Mouse (Mus musculus): ENCODE results near the gene Abca8a. TPM values are rescaled to one million over a fixed set of nuclear protein-coding genes. Genes with fewer than 3 reads are reported as not detected.

Abca8a gene
- polyA plus RNA-seq, 1 experiment from 2014 or later, result 2.5 TPM

- 62% methylated on average over 2 of the region's 2 CpGs for WGBS
- Histone ChIP-seq H3K27me3 (ENCODE audit: control insufficient read depth, insufficient read depth, low read length) (no peaks in the 10 kb centered on the region), H3K36me3 (ENCODE audit: control insufficient read depth, insufficient read depth, low read length) (no peaks in the 10 kb centered on the region), H3K4me2 (ENCODE audit: low read length) (no peak overlapping the region), H3K9me3 (ENCODE audit: control insufficient read depth, low read length) (no peaks in the 10 kb centered on the region), H3K4me3 (ENCODE audit: control insufficient read depth in 1 of 2, insufficient read depth in 1 of 2, low read depth in 1 of 2, low read length in 2 of 2) (no peak overlapping the region), H3K4me1 (ENCODE audit: control insufficient read depth in 2 of 2, insufficient read depth in 2 of 2, low read length in 2 of 2) (no peaks in the 10 kb centered on the region), H3K9ac (ENCODE audit: low read length) (no peak overlapping the region), H3K27ac (replicated peaks in 1 of 2; ENCODE audit: control insufficient read depth in 1 of 2, insufficient read depth in 1 of 2, low read depth in 2 of 2, low read length in 2 of 2) (no peak overlapping the region)
- no peak for ATAC-seq (ENCODE audit: insufficient number of reproducible peaks, insufficient read depth, low FRiP score, low read depth)
These were observed 84.8 kb downstream of the Abca8a start for GRCm38 (mm10) chr11:110010836-110011546.

- no peaks in the 10 kb centered on the region for H3K27me3 ChIP-seq (ENCODE audit: control insufficient read depth, insufficient read depth, low read length)
- peak within 1 kb of the TSS; percentile 62 for H3K9ac ChIP-seq (ENCODE audit: low read length)
- H3K9me3 ChIP-seq (ENCODE audit: control insufficient read depth, low read length), result no peaks in the 10 kb centered on the region
- no peaks in the 10 kb centered on the region for H3K36me3 ChIP-seq (ENCODE audit: control insufficient read depth, insufficient read depth, low read length)
- peak; percentile 92 for ATAC-seq (ENCODE audit: insufficient number of reproducible peaks, insufficient read depth, low FRiP score, low read depth)
- H3K4me1 ChIP-seq (ENCODE audit: control insufficient read depth in 2 of 2, insufficient read depth in 2 of 2, low read length in 2 of 2), result peaks cover 2 to 6% of the 10 kb centered on the region in 2 experiments; a peak in 3 of 4 replicates
- peak within 1 kb of the TSS; percentile 10 to 35; a peak in 3 of 4 replicates for H3K27ac ChIP-seq (replicated peaks in 1 of 2; ENCODE audit: control insufficient read depth in 1 of 2, insufficient read depth in 1 of 2, low read depth in 2 of 2, low read length in 2 of 2)
- WGBS, result 0% methylated on average over 15 of the region's 15 CpGs
- H3K4me3 ChIP-seq (ENCODE audit: control insufficient read depth in 1 of 2, insufficient read depth in 1 of 2, low read depth in 1 of 2, low read length in 2 of 2), result peak within 1 kb of the TSS; percentile 44 to 48
- peak within 1 kb of the TSS; percentile 81 for H3K4me2 ChIP-seq (ENCODE audit: low read length)
These were observed 100.2 kb downstream of the Abca8a start, which contains the start of gene Abca8b for GRCm38 (mm10) chr11:109995624-109996023. TSS of gene Abca8b (minus strand) at chr11:109995845.

- H3K4me3 ChIP-seq (ENCODE audit: control insufficient read depth in 1 of 2, insufficient read depth in 1 of 2, low read depth in 1 of 2, low read length in 2 of 2), result peak overlapping the region in 1 of 2 experiments; percentile 44; a peak in 2 of 4 replicates
- no peaks in the 10 kb centered on the region for H3K27me3 ChIP-seq (ENCODE audit: control insufficient read depth, insufficient read depth, low read length)
- H3K36me3 ChIP-seq (ENCODE audit: control insufficient read depth, insufficient read depth, low read length), result no peaks in the 10 kb centered on the region
- peak overlapping the region; percentile 10 to 35; a peak in 3 of 4 replicates for H3K27ac ChIP-seq (replicated peaks in 1 of 2; ENCODE audit: control insufficient read depth in 1 of 2, insufficient read depth in 1 of 2, low read depth in 2 of 2, low read length in 2 of 2)
- peak overlapping the region; percentile 81 for H3K4me2 ChIP-seq (ENCODE audit: low read length)
- ATAC-seq (ENCODE audit: insufficient number of reproducible peaks, insufficient read depth, low FRiP score, low read depth), result peak; percentile 54; the same call in 1 of the 2 replicates
- 3% methylated on average over 3 of the region's 3 CpGs for WGBS
- H3K9ac ChIP-seq (ENCODE audit: low read length), result peak overlapping the region; percentile 62; the same call in 1 of the 2 replicates
- no peaks in the 10 kb centered on the region for H3K9me3 ChIP-seq (ENCODE audit: control insufficient read depth, low read length)
- peaks cover 2 to 6% of the 10 kb centered on the region in 2 experiments; a peak in 3 of 4 replicates for H3K4me1 ChIP-seq (ENCODE audit: control insufficient read depth in 2 of 2, insufficient read depth in 2 of 2, low read length in 2 of 2)
These were observed 100.8 kb downstream of the Abca8a start for GRCm38 (mm10) chr11:109995013-109995412.

- Histone ChIP-seq H3K4me3 (ENCODE audit: control insufficient read depth in 1 of 2, insufficient read depth in 1 of 2, low read depth in 1 of 2, low read length in 2 of 2) (no peak overlapping the region), H3K27ac (replicated peaks in 1 of 2; ENCODE audit: control insufficient read depth in 1 of 2, insufficient read depth in 1 of 2, low read depth in 2 of 2, low read length in 2 of 2) (no peak overlapping the region), H3K4me2 (ENCODE audit: low read length) (no peak overlapping the region), H3K36me3 (ENCODE audit: control insufficient read depth, insufficient read depth, low read length) (no peaks in the 10 kb centered on the region), H3K9ac (ENCODE audit: low read length) (no peak overlapping the region), H3K4me1 (ENCODE audit: control insufficient read depth in 2 of 2, insufficient read depth in 2 of 2, low read length in 2 of 2) (peaks cover 2 to 6% of the 10 kb centered on the region in 2 experiments; a peak in 3 of 4 replicates), H3K27me3 (ENCODE audit: control insufficient read depth, insufficient read depth, low read length) (no peaks in the 10 kb centered on the region), H3K9me3 (ENCODE audit: control insufficient read depth, low read length) (no peaks in the 10 kb centered on the region)
- WGBS, result 49% methylated on average over 6 of the region's 6 CpGs
- ATAC-seq (ENCODE audit: insufficient number of reproducible peaks, insufficient read depth, low FRiP score, low read depth), result no peak
These were observed 101.8 kb downstream of the Abca8a start for GRCm38 (mm10) chr11:109994014-109994413.

- no peak overlapping the region for H3K4me2 ChIP-seq (ENCODE audit: low read length)
- no peaks in the 10 kb centered on the region for H3K36me3 ChIP-seq (ENCODE audit: control insufficient read depth, insufficient read depth, low read length)
- ATAC-seq (ENCODE audit: insufficient number of reproducible peaks, insufficient read depth, low FRiP score, low read depth), result no peak
- H3K4me3 ChIP-seq (ENCODE audit: control insufficient read depth in 1 of 2, insufficient read depth in 1 of 2, low read depth in 1 of 2, low read length in 2 of 2), result no peak overlapping the region
- no peak overlapping the region for H3K9ac ChIP-seq (ENCODE audit: low read length)
- H3K27ac ChIP-seq (replicated peaks in 1 of 2; ENCODE audit: control insufficient read depth in 1 of 2, insufficient read depth in 1 of 2, low read depth in 2 of 2, low read length in 2 of 2), result no peak overlapping the region
- no peaks in the 10 kb centered on the region for H3K27me3 ChIP-seq (ENCODE audit: control insufficient read depth, insufficient read depth, low read length)
- 64% methylated on average over 3 of the region's 3 CpGs for WGBS
- no peaks in the 10 kb centered on the region for H3K9me3 ChIP-seq (ENCODE audit: control insufficient read depth, low read length)
- H3K4me1 ChIP-seq (ENCODE audit: control insufficient read depth in 2 of 2, insufficient read depth in 2 of 2, low read length in 2 of 2), result peaks cover 2 to 6% of the 10 kb centered on the region in 2 experiments; a peak in 3 of 4 replicates
These were observed 104.5 kb downstream of the Abca8a start for GRCm38 (mm10) chr11:109991270-109991669.

- Histone ChIP-seq H3K36me3 (ENCODE audit: control insufficient read depth, insufficient read depth, low read length) (no peaks in the 10 kb centered on the region), H3K9ac (ENCODE audit: low read length) (no peak overlapping the region), H3K27me3 (ENCODE audit: control insufficient read depth, insufficient read depth, low read length) (no peaks in the 10 kb centered on the region), H3K4me2 (ENCODE audit: low read length) (no peak overlapping the region), H3K4me3 (ENCODE audit: control insufficient read depth in 1 of 2, insufficient read depth in 1 of 2, low read depth in 1 of 2, low read length in 2 of 2) (no peak overlapping the region), H3K27ac (replicated peaks in 1 of 2; ENCODE audit: control insufficient read depth in 1 of 2, insufficient read depth in 1 of 2, low read depth in 2 of 2, low read length in 2 of 2) (no peak overlapping the region), H3K9me3 (ENCODE audit: control insufficient read depth, low read length) (no peaks in the 10 kb centered on the region), H3K4me1 (ENCODE audit: control insufficient read depth in 2 of 2, insufficient read depth in 2 of 2, low read length in 2 of 2) (peaks cover 2 to 6% of the 10 kb centered on the region in 2 experiments; a peak in 3 of 4 replicates)
- no peak for ATAC-seq (ENCODE audit: insufficient number of reproducible peaks, insufficient read depth, low FRiP score, low read depth)
- WGBS, result 75% methylated on average over 2 of the region's 2 CpGs
These were observed 105.5 kb downstream of the Abca8a start for GRCm38 (mm10) chr11:109990256-109990655.

- 42% methylated on average over 1 of the region's 1 CpGs for WGBS
- no peak overlapping the region for H3K27ac ChIP-seq (replicated peaks in 1 of 2; ENCODE audit: control insufficient read depth in 1 of 2, insufficient read depth in 1 of 2, low read depth in 2 of 2, low read length in 2 of 2)
- H3K4me1 ChIP-seq (ENCODE audit: control insufficient read depth in 2 of 2, insufficient read depth in 2 of 2, low read length in 2 of 2), result no peaks in the 10 kb centered on the region
These were observed 107.6 kb downstream of the Abca8a start for GRCm38 (mm10) chr11:109988164-109988563.

More at GRCm38 (mm10) chr11:109988164-109988563, 107.6 kb downstream of the Abca8a start:
- no peak for ATAC-seq (ENCODE audit: insufficient number of reproducible peaks, insufficient read depth, low FRiP score, low read depth)
- Histone ChIP-seq H3K4me3 (ENCODE audit: control insufficient read depth in 1 of 2, insufficient read depth in 1 of 2, low read depth in 1 of 2, low read length in 2 of 2) (no peak overlapping the region), H3K9me3 (ENCODE audit: control insufficient read depth, low read length) (no peaks in the 10 kb centered on the region), H3K4me2 (ENCODE audit: low read length) (no peak overlapping the region), H3K27me3 (ENCODE audit: control insufficient read depth, insufficient read depth, low read length) (no peaks in the 10 kb centered on the region), H3K9ac (ENCODE audit: low read length) (no peak overlapping the region), H3K36me3 (ENCODE audit: control insufficient read depth, insufficient read depth, low read length) (no peaks in the 10 kb centered on the region)

Measured in heart, embryonic 14.5 days (tissue).